Mouse (Mus musculus): Measurements from ENCODE around the gene Rhobtb1. TPM values are rescaled to one million over a fixed set of nuclear protein-coding genes. Genes with fewer than 3 reads are reported as not detected.

The Rhobtb1 gene
- polyA plus RNA-seq, 1 experiment from 2014 or later: 41.5 TPM

- TF ChIP-seq CTCF (IDR thresholded peaks at IDR 0.05; ENCODE audit: low read depth): no peak
Measured at GRCm38 (mm10) chr10:69262918-69263822, 111.9 kb downstream of the Rhobtb1 start.

GRCm38 (mm10) chr10:69263906-69264305 is 112.7 kb downstream of the Rhobtb1 start:
- Histone ChIP-seq H3K4me3 (ENCODE audit: low read depth, low read length) (no peak overlapping the region), H3K4me2 (ENCODE audit: low read depth, low read length) (no peak overlapping the region), H3K27me3 (ENCODE audit: insufficient read depth, low read length) (no peaks in the 10 kb centered on the region), H3K9ac (replicated peaks) (no peak overlapping the region), H3K4me1 (ENCODE audit: insufficient read depth) (peaks cover 17% of the 10 kb centered on the region), H3K27ac (ENCODE audit: low read depth) (peak overlapping the region; percentile 18; the same call in 1 of the 2 replicates), H3K36me3 (replicated peaks; ENCODE audit: insufficient read depth, low read length) (peaks cover 11% of the 10 kb centered on the region), H3K9me3 (ENCODE audit: low read length) (no peaks in the 10 kb centered on the region)
- TF ChIP-seq CTCF (IDR thresholded peaks at IDR 0.05; ENCODE audit: low read depth) (no peak), EP300 (IDR thresholded peaks at IDR 0.05; ENCODE audit: low read depth) (no peak)
- 73% methylated on average over 2 of the region's 2 CpGs for WGBS (ENCODE audit: insufficient replicate concordance)
- DNase-seq (no peak), ATAC-seq (no peak)

More at GRCm38 (mm10) chr10:69262918-69263822, 111.9 kb downstream of the Rhobtb1 start:
- Histone ChIP-seq H3K27me3 (ENCODE audit: insufficient read depth, low read length) (no peaks in the 10 kb centered on the region), H3K9me3 (ENCODE audit: low read length) (no peaks in the 10 kb centered on the region), H3K9ac (replicated peaks) (no peak overlapping the region), H3K27ac (ENCODE audit: low read depth) (peak overlapping the region; percentile 48), H3K4me2 (ENCODE audit: low read depth, low read length) (0 out of 2 replicates have a peak overlapping the region, but pooled peaks have one; percentile 2), H3K4me3 (ENCODE audit: low read depth, low read length) (no peak overlapping the region), H3K4me1 (ENCODE audit: insufficient read depth) (peaks cover 17% of the 10 kb centered on the region), H3K36me3 (replicated peaks; ENCODE audit: insufficient read depth, low read length) (peaks cover 8% of the 10 kb centered on the region; the same call in 1 of the 2 replicates)
- DNase-seq (no peak), ATAC-seq (no peak)
- 64% methylated on average over 14 of the region's 14 CpGs for WGBS (ENCODE audit: insufficient replicate concordance)

- ATAC-seq (no peak), DNase-seq (no peak)
- 0 out of 2 replicates have a peak overlapping the region, but pooled peaks have one; percentile 14 for H3K4me2 ChIP-seq (ENCODE audit: low read depth, low read length)
- peaks cover 17% of the 10 kb centered on the region for H3K4me1 ChIP-seq (ENCODE audit: insufficient read depth)
- H3K27ac ChIP-seq (ENCODE audit: low read depth): peak overlapping the region; percentile 35; the same call in 1 of the 2 replicates
- H3K9me3 ChIP-seq (ENCODE audit: low read length): no peaks in the 10 kb centered on the region
- TF ChIP-seq CTCF (IDR thresholded peaks at IDR 0.05; ENCODE audit: low read depth) (no peak), EP300 (IDR thresholded peaks at IDR 0.05; ENCODE audit: low read depth) (no peak)
- peaks cover 16% of the 10 kb centered on the region for H3K36me3 ChIP-seq (replicated peaks; ENCODE audit: insufficient read depth, low read length)
- WGBS (ENCODE audit: insufficient replicate concordance): 71% methylated on average over 15 of the region's 15 CpGs
- no peaks in the 10 kb centered on the region for H3K27me3 ChIP-seq (ENCODE audit: insufficient read depth, low read length)
- H3K4me3 ChIP-seq (ENCODE audit: low read depth, low read length): no peak overlapping the region
- no peak overlapping the region for H3K9ac ChIP-seq (replicated peaks)
Measured at GRCm38 (mm10) chr10:69265421-69265820, 114.2 kb downstream of the Rhobtb1 start.

GRCm38 (mm10) chr10:69268061-69268643 is 116.9 kb downstream of the Rhobtb1 start:
- ATAC-seq (no peak), DNase-seq (no peak)
- Histone ChIP-seq H3K4me2 (ENCODE audit: low read depth, low read length) (no peak overlapping the region), H3K4me3 (ENCODE audit: low read depth, low read length) (no peak overlapping the region), H3K9ac (replicated peaks) (no peak overlapping the region), H3K27ac (ENCODE audit: low read depth) (no peak overlapping the region), H3K27me3 (ENCODE audit: insufficient read depth, low read length) (no peaks in the 10 kb centered on the region), H3K9me3 (ENCODE audit: low read length) (no peaks in the 10 kb centered on the region), H3K4me1 (ENCODE audit: insufficient read depth) (peaks cover 10% of the 10 kb centered on the region), H3K36me3 (replicated peaks; ENCODE audit: insufficient read depth, low read length) (peaks cover 27% of the 10 kb centered on the region)
- 82% methylated on average over 10 of the region's 10 CpGs for WGBS (ENCODE audit: insufficient replicate concordance)
- TF ChIP-seq EP300 (IDR thresholded peaks at IDR 0.05; ENCODE audit: low read depth) (no peak), CTCF (IDR thresholded peaks at IDR 0.05; ENCODE audit: low read depth) (no peak)

- Histone ChIP-seq H3K4me3 (ENCODE audit: low read depth, low read length) (no peak overlapping the region), H3K27me3 (ENCODE audit: insufficient read depth, low read length) (no peaks in the 10 kb centered on the region), H3K4me2 (ENCODE audit: low read depth, low read length) (no peak overlapping the region), H3K36me3 (replicated peaks; ENCODE audit: insufficient read depth, low read length) (peaks cover 48% of the 10 kb centered on the region), H3K27ac (ENCODE audit: low read depth) (no peak overlapping the region), H3K9ac (replicated peaks) (no peak overlapping the region), H3K9me3 (ENCODE audit: low read length) (no peaks in the 10 kb centered on the region), H3K4me1 (ENCODE audit: insufficient read depth) (0 out of 2 replicates have a peak, but pooled peaks cover 2% of the 10 kb centered on the region)
- 76% methylated on average over 10 of the region's 10 CpGs for WGBS (ENCODE audit: insufficient replicate concordance)
- DNase-seq: no peak
- TF ChIP-seq CTCF (IDR thresholded peaks at IDR 0.05; ENCODE audit: low read depth) (no peak), EP300 (IDR thresholded peaks at IDR 0.05; ENCODE audit: low read depth) (no peak)
- no peak for ATAC-seq
Measured at GRCm38 (mm10) chr10:69271436-69271835, 120.2 kb downstream of the Rhobtb1 start.

- Histone ChIP-seq H3K27me3 (ENCODE audit: insufficient read depth, low read length) (no peaks in the 10 kb centered on the region), H3K36me3 (replicated peaks; ENCODE audit: insufficient read depth, low read length) (peaks cover 59% of the 10 kb centered on the region), H3K9me3 (ENCODE audit: low read length) (no peaks in the 10 kb centered on the region), H3K9ac (replicated peaks) (no peak overlapping the region), H3K4me3 (ENCODE audit: low read depth, low read length) (no peak overlapping the region), H3K4me2 (ENCODE audit: low read depth, low read length) (no peak overlapping the region), H3K4me1 (ENCODE audit: insufficient read depth) (no peaks in the 10 kb centered on the region), H3K27ac (ENCODE audit: low read depth) (no peak overlapping the region)
- ATAC-seq (no peak), DNase-seq (no peak)
- no peak for TF ChIP-seq EP300 (IDR thresholded peaks at IDR 0.05; ENCODE audit: low read depth)
- TF ChIP-seq CTCF (IDR thresholded peaks at IDR 0.05; ENCODE audit: low read depth): no peak
- WGBS (ENCODE audit: insufficient replicate concordance): 76% methylated on average over 5 of the region's 5 CpGs
Measured at GRCm38 (mm10) chr10:69274275-69274674, 123.0 kb downstream of the Rhobtb1 start.
